7 mouse cellular contexts compared by ENCODE assay signal in genomic region chr15:11038476-11038875, GRCm38 (mm10). TPM values are rescaled to one million over a fixed set of nuclear protein-coding genes. Genes with fewer than 3 reads are reported as not detected.
DNase-seq lines count a peak whose midpoint lies in the region; ATAC-seq and TF ChIP-seq lines count a peak whose summit lies in the region.

No protein-coding gene starts in this region.

- peaks cover 4% of the 10 kb centered on the region; the same call in 1 of the 2 replicates for H3K4me1 ChIP-seq in G1E (ENCODE audit: insufficient read depth, low read depth, low read length)
- no peaks in the 10 kb centered on the region for H3K4me1 ChIP-seq in bone marrow macrophage, adult 2 months (ENCODE audit: control insufficient read depth, insufficient read depth, low read length)

- TF ChIP-seq CTCF in G1E (IDR thresholded peaks at IDR 0.05; ENCODE audit: low read depth, low read length), result peak; percentile 48; the same call in 1 of the 2 replicates
- TF ChIP-seq CTCF in bone marrow macrophage, adult 2 months (IDR thresholded peaks at IDR 0.05; ENCODE audit: low read depth, low read length), result 0 out of 2 replicates have a peak, but pooled peaks have one; percentile 15

- ATAC-seq in G1E (ENCODE audit: extremely low read depth, insufficient number of reproducible peaks, low FRiP score, poor library complexity, severe bottlenecking), result no peak

- intact Hi-C loops in left cerebral cortex, postnatal 14 days (cut with DNase I), result loop anchor here (2.0 to 10.0 kb wide), 3 partner anchors 284 to 926 kb away; no protein-coding TSS in a partner anchor

- H3K4me3 ChIP-seq in G1E (ENCODE audit: low read depth, low read length), result no peak overlapping the region
- no peak overlapping the region for H3K4me3 ChIP-seq in bone marrow macrophage, adult 2 months (ENCODE audit: insufficient read depth, low read length)

- peaks cover 12% of the 10 kb centered on the region; the same call in 1 of the 2 replicates for H3K27me3 ChIP-seq in G1E (ENCODE audit: insufficient read depth, low read length)

- TF ChIP-seq POLR2A in bone marrow macrophage, adult 2 months (IDR thresholded peaks at IDR 0.05; ENCODE audit: borderline replicate concordance, low read depth, low read length), result no peak

- DNase-seq in left cerebral cortex, adult 18-20 months (ENCODE audit: low spot score in 2 of 2), result peak; percentile 52
- DNase-seq in left cerebral cortex, adult 11 months (ENCODE audit: low spot score), result no peak
- DNase-seq in G1E (ENCODE audit: low spot score), result no peak
- DNase-seq in frontal cortex, postnatal 36 days (ENCODE audit: low spot score in 2 of 2), result peak; percentile 41 to 68
- DNase-seq in left cerebral cortex, postnatal 14 days (ENCODE audit: low spot score in 2 of 2), result peak; percentile 31 to 65
- peak; percentile 88 for DNase-seq in retina, embryonic 14.5 days (ENCODE audit: low spot score)

- no peaks in the 10 kb centered on the region for H3K36me3 ChIP-seq in G1E (replicated peaks)

- no peak overlapping the region for H3K27ac ChIP-seq in bone marrow macrophage, adult 2 months (ENCODE audit: insufficient read depth, low read depth, low read length)

- no peaks in the 10 kb centered on the region for H3K9me3 ChIP-seq in G1E (replicated peaks)

RNA-seq across cellular contexts. Expression of gene Rxfp3, which starts 0.7 kb away (rescaled TPM):
- total RNA-seq in left cerebral cortex, adult 18-20 months (2021), result 1 to 10 TPM; 2.5 to 3.6 TPM
- total RNA-seq in G1E (2014; fragmentation: Nextera tagmentation) (not detected in 2 replicates), G1E (2017) (0.12 TPM in 1 of 2 replicates, not detected in the other)
- not detected in 2 replicates for polyA plus RNA-seq in G1E (2012)
- not detected in 2 replicates for polyA plus RNA-seq in bone marrow macrophage, adult 2 months (2012; ENCODE audit: insufficient read depth, insufficient read length, missing spikeins)
- total RNA-seq in left cerebral cortex, postnatal 14 days (2021), result 1 to 10 TPM; 3.7 to 4.7 TPM

RNA-seq across cellular contexts. Expression of gene Adamts12, which starts 26.1 kb away (rescaled TPM):
- under 1 TPM; 0.19 to 0.28 TPM for total RNA-seq in left cerebral cortex, adult 18-20 months (2021)
- not detected in 2 replicates for total RNA-seq in G1E (2014; fragmentation: Nextera tagmentation)
- 0.06 and 0.16 TPM in 2 replicates for total RNA-seq in G1E (2017)
- polyA plus RNA-seq in G1E (2012), result not detected in 2 replicates
- 0.23 TPM in 1 of 2 replicates, not detected in the other for polyA plus RNA-seq in bone marrow macrophage, adult 2 months (2012; ENCODE audit: insufficient read depth, insufficient read length, missing spikeins)
- 1 to 10 TPM; 2.3 TPM for total RNA-seq in left cerebral cortex, postnatal 14 days (2021)

RNA-seq across cellular contexts. Expression of gene Slc45a2, which starts 38.0 kb away (rescaled TPM):
- under 1 TPM in 1 of 2 experiments, not detected in 1; 0.12 TPM for total RNA-seq in left cerebral cortex, adult 18-20 months (2021)
- not detected in 2 replicates for total RNA-seq in G1E (2014; fragmentation: Nextera tagmentation)
- 0.05 TPM in 1 of 2 replicates, not detected in the other for total RNA-seq in G1E (2017)
- polyA plus RNA-seq in G1E (2012), result not detected in 2 replicates
- not detected in 2 replicates for polyA plus RNA-seq in bone marrow macrophage, adult 2 months (2012; ENCODE audit: insufficient read depth, insufficient read length, missing spikeins)
- total RNA-seq in left cerebral cortex, postnatal 14 days (2021), result not detected

RNA-seq across cellular contexts. Expression of gene Amacr, which starts 56.9 kb away (rescaled TPM):
- 10 to 100 TPM; 11.6 to 12.4 TPM for total RNA-seq in left cerebral cortex, adult 18-20 months (2021)
- total RNA-seq in G1E (2014; fragmentation: Nextera tagmentation) (1.2 and 4.7 TPM in 2 replicates), G1E (2017) (7.5 and 11.2 TPM in 2 replicates)
- 2.3 and 2.7 TPM in 2 replicates for polyA plus RNA-seq in G1E (2012)
- polyA plus RNA-seq in bone marrow macrophage, adult 2 months (2012; ENCODE audit: insufficient read depth, insufficient read length, missing spikeins), result 2.5 and 3.5 TPM in 2 replicates
- total RNA-seq in left cerebral cortex, postnatal 14 days (2021), result 10 to 100 TPM in 1 of 2 experiments, 1 to 10 TPM in 1; 8.3 to 10.2 TPM

Comparison
In these comparisons a context has a peak if more than half of its experiments do, and no peak if none do; other contexts are left out.
1. DNase-seq: peak in left cerebral cortex, adult 18-20 months (2 of 2), frontal cortex, postnatal 36 days (2 of 2), left cerebral cortex, postnatal 14 days (2 of 2) and retina, embryonic 14.5 days (single experiment); none in left cerebral cortex, adult 11 months (single experiment) and G1E (single experiment).